Mouse (Mus musculus) forebrain, embryonic 10.5 days (tissue): ENCODE results near the gene Rapgefl1. TPM values are rescaled to one million over a fixed set of nuclear protein-coding genes. Genes with fewer than 3 reads are reported as not detected.

ENCODE experiments used
- DNase-seq: peaks from one replicate; pipeline ENCODE4 v3.0.0-alpha.2; 2017; ENCODE audit warnings: low spot score; ENCODE audit errors: extremely low spot score
- H3K27ac ChIP-seq: fragments of 300-500 bp; sonication (generic); 2 replicates; pipeline ENCODE4 v1.5.1; 2016; ENCODE audit warnings: mild to moderate bottlenecking
- H3K27me3 ChIP-seq: fragments of 300-500 bp; sonication (generic); 2 replicates; pipeline ENCODE4 v1.6.1; 2016; ENCODE audit warnings: mild to moderate bottlenecking; ENCODE audit not compliant: poor library complexity, severe bottlenecking
- H3K36me3 ChIP-seq: fragments of 300-500 bp; sonication (generic); replicated peaks from 2 replicates; pipeline ENCODE4 v1.6.1; 2016; ENCODE audit warnings: mild to moderate bottlenecking, moderate library complexity
- H3K4me1 ChIP-seq: fragments of 300-500 bp; sonication (generic); 2 replicates; pipeline ENCODE4 v1.6.1; 2016
- H3K4me3 ChIP-seq: fragments of 300-500 bp; sonication (generic); 2 replicates; pipeline ENCODE4 v1.5.1; 2016; ENCODE audit warnings: mild to moderate bottlenecking, moderate library complexity
- H3K9me3 ChIP-seq: fragments of 300-500 bp; sonication (generic); 2 replicates; pipeline ENCODE4 v1.6.1; 2016; ENCODE audit warnings: mild to moderate bottlenecking, moderate library complexity
- WGBS: fragments of 180-500 bp; shearing (Covaris S2); methylation state at CpG from one replicate; pipeline ENCODE4 v1.1.7; 2016; 5-methylcytosine and 5-hydroxymethylcytosine counted together
- polyA plus RNA-seq: library from polyadenylated mRNA; unstranded; fragments of >200 nt; fragmentation: Nextera tagmentation; extraction: Ambion mirVana; gene quantifications from 2 replicates; pipeline ENCODE4 v1.2.1, GENCODE M21; 2016

Gene Rapgefl1
- polyA plus RNA-seq, 1 experiment from 2014 or later: 1.2 TPM

GRCm38 (mm10) chr11:98872040-98872439, 35.5 kb downstream of the Rapgefl1 start:
- 80% methylated on average over 4 of the region's 4 CpGs for WGBS
- no peaks in the 10 kb centered on the region for H3K9me3 ChIP-seq
- DNase-seq: no peak
- H3K4me3 ChIP-seq: no peak overlapping the region
- H3K36me3 ChIP-seq: peaks cover 82% of the 10 kb centered on the region
- H3K27ac ChIP-seq: no peak overlapping the region
- no peaks in the 10 kb centered on the region for H3K27me3 ChIP-seq
- peaks cover 16% of the 10 kb centered on the region; the same call in 1 of the 2 replicates for H3K4me1 ChIP-seq

GRCm38 (mm10) chr11:98873900-98874299, 37.3 kb downstream of the Rapgefl1 start:
- H3K36me3 ChIP-seq: peaks cover 71% of the 10 kb centered on the region
- H3K27ac ChIP-seq: no peak overlapping the region
- WGBS: 95% methylated on average over 9 of the region's 9 CpGs
- no peaks in the 10 kb centered on the region for H3K27me3 ChIP-seq
- no peaks in the 10 kb centered on the region for H3K9me3 ChIP-seq
- H3K4me1 ChIP-seq: peaks cover 24% of the 10 kb centered on the region; the same call in 1 of the 2 replicates
- no peak for DNase-seq
- no peak overlapping the region for H3K4me3 ChIP-seq

GRCm38 (mm10) chr11:98877001-98877400, 40.4 kb downstream of the Rapgefl1 start:
- Histone ChIP-seq H3K27me3 (no peaks in the 10 kb centered on the region), H3K4me1 (peaks cover 15% of the 10 kb centered on the region; the same call in 1 of the 2 replicates), H3K27ac (no peak overlapping the region), H3K36me3 (peaks cover 58% of the 10 kb centered on the region), H3K9me3 (no peaks in the 10 kb centered on the region), H3K4me3 (no peak overlapping the region)
- no peak for DNase-seq
- 76% methylated on average over 9 of the region's 9 CpGs for WGBS

DNA sequence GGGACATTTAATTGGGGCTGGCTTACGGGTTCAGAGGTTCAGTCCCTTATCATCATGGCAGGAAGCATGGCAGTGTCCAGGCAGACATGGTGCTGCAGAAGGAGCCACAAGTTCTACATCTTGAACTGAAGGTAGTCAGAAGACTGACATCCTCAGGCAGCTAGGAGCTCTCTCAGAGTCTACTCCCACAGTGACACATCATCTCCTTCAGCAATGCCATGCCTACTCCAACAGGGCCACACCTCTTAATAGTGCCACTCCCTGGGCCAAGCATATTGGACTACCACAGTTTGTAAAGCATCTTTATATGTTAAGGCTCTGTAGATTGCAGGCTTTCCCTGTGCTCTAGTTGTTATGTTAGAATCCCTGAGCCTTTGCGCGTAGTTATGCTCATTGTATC, 51.1 kb downstream of the Rapgefl1 start:
- peaks cover 85% of the 10 kb centered on the region for H3K36me3 ChIP-seq
- no peaks in the 10 kb centered on the region for H3K27me3 ChIP-seq
- no peak overlapping the region for H3K27ac ChIP-seq
- DNase-seq: no peak
- WGBS: 96% methylated on average over 3 of the region's 3 CpGs
- H3K4me1 ChIP-seq: peaks cover 18% of the 10 kb centered on the region
- no peak overlapping the region for H3K4me3 ChIP-seq
- H3K9me3 ChIP-seq: no peaks in the 10 kb centered on the region

DNA sequence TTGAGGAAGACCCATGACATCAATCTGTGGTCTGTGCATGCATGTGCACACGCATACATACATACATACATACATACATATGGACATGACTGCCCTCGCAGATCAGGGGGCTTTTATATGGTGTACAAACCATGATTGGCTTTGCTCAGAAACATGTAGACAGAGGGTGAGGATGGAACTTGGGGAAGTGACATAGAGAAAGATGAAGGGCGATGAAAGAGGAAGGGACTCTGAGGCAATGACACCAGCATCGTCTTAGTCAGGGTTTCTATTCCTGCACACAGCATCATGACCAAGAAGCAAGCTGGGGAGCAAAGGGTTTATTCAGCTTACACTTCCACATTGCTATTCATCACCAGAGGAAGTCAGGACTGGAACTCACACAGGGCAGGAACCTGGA, 52.5 kb downstream of the Rapgefl1 start:
- Histone ChIP-seq H3K27me3 (no peaks in the 10 kb centered on the region), H3K27ac (no peak overlapping the region), H3K4me1 (peaks cover 18% of the 10 kb centered on the region), H3K4me3 (no peak overlapping the region), H3K36me3 (peaks cover 96% of the 10 kb centered on the region), H3K9me3 (peaks cover 4% of the 10 kb centered on the region; the same call in 1 of the 2 replicates)
- DNase-seq: no peak
- WGBS: 96% methylated on average over 4 of the region's 4 CpGs

DNA sequence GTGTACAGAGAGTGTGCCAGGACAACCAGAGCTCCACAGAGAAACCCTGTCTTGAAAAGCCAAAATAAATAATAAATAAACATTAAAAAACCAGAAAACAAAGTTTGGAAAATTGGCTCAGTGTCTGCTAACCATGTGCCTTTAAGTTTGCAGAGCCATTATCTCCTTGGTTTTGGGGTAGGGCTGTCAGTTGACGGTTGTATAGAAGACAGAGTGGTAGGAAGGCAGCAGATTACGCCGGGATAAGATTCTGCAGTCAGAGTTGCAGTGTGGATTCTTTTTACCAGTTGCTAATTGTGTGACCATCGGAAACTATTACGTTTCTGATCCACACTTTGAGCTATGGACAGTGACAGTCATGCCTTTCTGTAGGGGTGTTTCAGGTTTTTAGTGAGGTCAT, 53.4 kb downstream of the Rapgefl1 start:
- Histone ChIP-seq H3K9me3 (peaks cover 4% of the 10 kb centered on the region; the same call in 1 of the 2 replicates), H3K36me3 (peaks cover 99% of the 10 kb centered on the region), H3K4me1 (peaks cover 18% of the 10 kb centered on the region), H3K27me3 (no peaks in the 10 kb centered on the region), H3K4me3 (no peak overlapping the region), H3K27ac (no peak overlapping the region)
- no peak for DNase-seq
- WGBS: 93% methylated on average over 5 of the region's 5 CpGs

DNA sequence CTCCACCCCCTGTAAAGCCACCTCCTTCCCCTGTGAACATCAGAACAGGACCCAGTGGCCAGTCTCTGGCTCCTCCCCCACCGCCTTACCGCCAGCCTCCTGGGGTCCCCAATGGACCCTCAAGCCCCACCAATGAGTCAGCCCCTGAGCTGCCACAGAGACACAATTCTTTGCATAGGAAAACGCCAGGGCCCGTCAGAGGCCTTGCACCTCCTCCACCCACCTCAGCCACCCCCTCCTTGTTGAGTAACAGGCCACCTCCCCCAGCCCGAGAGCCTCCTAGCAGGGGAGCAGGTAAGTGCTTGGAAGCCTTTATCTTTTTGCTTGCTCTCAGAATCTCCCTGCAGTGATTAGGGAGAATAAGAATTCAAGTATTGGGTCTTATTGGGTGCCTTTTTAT, 55.8 kb downstream of the Rapgefl1 start:
- no peak for DNase-seq
- WGBS: 40% methylated on average over 5 of the region's 5 CpGs
- Histone ChIP-seq H3K27ac (peak overlapping the region; percentile 48; the same call in 1 of the 2 replicates), H3K9me3 (peaks cover 4% of the 10 kb centered on the region; the same call in 1 of the 2 replicates), H3K4me1 (peaks cover 18% of the 10 kb centered on the region), H3K27me3 (no peaks in the 10 kb centered on the region), H3K36me3 (peaks cover 99% of the 10 kb centered on the region), H3K4me3 (no peak overlapping the region)

DNA sequence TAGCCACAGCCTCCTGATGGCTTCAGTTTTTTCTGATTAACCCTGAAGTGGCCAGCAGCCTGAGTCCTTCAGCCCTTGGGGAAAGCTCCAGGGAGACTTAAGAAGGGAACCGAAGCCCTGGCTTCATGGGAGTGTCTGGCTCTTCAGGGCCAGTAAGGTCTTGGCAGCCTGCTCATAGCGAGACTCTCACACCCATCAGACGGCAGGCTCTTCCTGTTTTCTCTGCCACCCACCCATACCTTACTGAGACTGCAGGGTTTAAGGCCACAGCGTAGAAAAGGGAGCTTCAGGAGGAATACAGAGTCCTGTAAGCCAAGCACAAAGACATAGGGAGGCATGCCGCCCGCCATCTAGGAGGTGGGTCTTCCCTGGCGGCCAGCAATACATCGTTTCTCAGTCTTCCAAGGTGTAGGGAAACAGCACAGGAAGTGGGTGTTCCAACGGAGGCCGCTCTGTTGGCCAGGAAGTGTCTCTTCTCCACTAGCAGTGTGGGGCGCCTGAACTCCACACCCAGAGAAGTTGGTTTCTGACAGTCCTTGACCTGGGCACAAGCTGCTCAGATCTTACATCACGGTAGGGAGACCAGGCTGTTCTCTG, 64.0 kb downstream of the Rapgefl1 start:
- Histone ChIP-seq H3K9me3 (no peaks in the 10 kb centered on the region), H3K4me3 (no peak overlapping the region), H3K36me3 (peaks cover 73% of the 10 kb centered on the region), H3K27me3 (no peaks in the 10 kb centered on the region), H3K4me1 (peaks cover 30% of the 10 kb centered on the region), H3K27ac (no peak overlapping the region)
- DNase-seq: no peak
- 90% methylated on average over 12 of the region's 12 CpGs for WGBS

GRCm38 (mm10) chr11:98902621-98903245, 66.1 kb downstream of the Rapgefl1 start:
- WGBS: 5% methylated on average over 10 of the region's 10 CpGs
- Histone ChIP-seq H3K9me3 (no peaks in the 10 kb centered on the region), H3K27me3 (no peaks in the 10 kb centered on the region), H3K4me3 (peak overlapping the region; percentile 38), H3K27ac (peak overlapping the region; percentile 88), H3K4me1 (peaks cover 37% of the 10 kb centered on the region), H3K36me3 (peaks cover 56% of the 10 kb centered on the region)
- DNase-seq: peak; percentile 66

Other genes starting within 250 kb of the Rapgefl1 start
- gene Ormdl3, start 249.4 kb upstream of the Rapgefl1 start, polyA plus RNA-seq: 62.8 and 65.6 TPM in 2 replicates
- not detected in 2 replicates for gene Lrrc3c, start 238.5 kb upstream of the Rapgefl1 start, polyA plus RNA-seq
- 1.4 and 1.5 TPM in 2 replicates for gene Gm12355, start 211.1 kb upstream of the Rapgefl1 start, polyA plus RNA-seq
- gene Gsdma3, start 210.4 kb upstream of the Rapgefl1 start, polyA plus RNA-seq: not detected in 2 replicates
- gene Gsdma2, start 190.0 kb upstream of the Rapgefl1 start, polyA plus RNA-seq: not detected in 2 replicates
- not detected in 2 replicates for gene Gsdma, start 172.4 kb upstream of the Rapgefl1 start, polyA plus RNA-seq
- 255 and 259 TPM in 2 replicates for gene Psmd3, start 154.2 kb upstream of the Rapgefl1 start, polyA plus RNA-seq
- gene Csf3, start 135.5 kb upstream of the Rapgefl1 start, polyA plus RNA-seq: not detected in 2 replicates
- 69.7 and 77.3 TPM in 2 replicates for gene Med24, start 107.3 kb upstream of the Rapgefl1 start, polyA plus RNA-seq
- gene Thra, start 96.1 kb upstream of the Rapgefl1 start, polyA plus RNA-seq: 9.5 and 10.9 TPM in 2 replicates
- gene Nr1d1, start 61.5 kb upstream of the Rapgefl1 start, polyA plus RNA-seq: 1.5 TPM in 2 replicates
- 22.9 and 24.1 TPM in 2 replicates for gene Msl1, start 41.3 kb upstream of the Rapgefl1 start, polyA plus RNA-seq
- 45.7 and 49.7 TPM in 2 replicates for gene Casc3, start 31.9 kb upstream of the Rapgefl1 start, polyA plus RNA-seq
- gene Wipf2, start 26.9 kb downstream of the Rapgefl1 start, polyA plus RNA-seq: 4.5 and 4.7 TPM in 2 replicates
- 68.7 and 75.8 TPM in 2 replicates for gene Cdc6, start 71.0 kb downstream of the Rapgefl1 start, polyA plus RNA-seq
- 16.9 and 19.3 TPM in 2 replicates for gene Rara, start 91.0 kb downstream of the Rapgefl1 start, polyA plus RNA-seq
- 0.20 and 0.24 TPM in 2 replicates for gene Gjd3, start 146.2 kb downstream of the Rapgefl1 start, polyA plus RNA-seq
- 366 and 373 TPM in 2 replicates for gene Top2a, start 187.4 kb downstream of the Rapgefl1 start, polyA plus RNA-seq
- 364 and 368 TPM in 2 replicates for gene Igfbp4, start 204.5 kb downstream of the Rapgefl1 start, polyA plus RNA-seq